Comparison of ENCODE assay signal across 16 mouse cellular contexts in the genomic region with DNA sequence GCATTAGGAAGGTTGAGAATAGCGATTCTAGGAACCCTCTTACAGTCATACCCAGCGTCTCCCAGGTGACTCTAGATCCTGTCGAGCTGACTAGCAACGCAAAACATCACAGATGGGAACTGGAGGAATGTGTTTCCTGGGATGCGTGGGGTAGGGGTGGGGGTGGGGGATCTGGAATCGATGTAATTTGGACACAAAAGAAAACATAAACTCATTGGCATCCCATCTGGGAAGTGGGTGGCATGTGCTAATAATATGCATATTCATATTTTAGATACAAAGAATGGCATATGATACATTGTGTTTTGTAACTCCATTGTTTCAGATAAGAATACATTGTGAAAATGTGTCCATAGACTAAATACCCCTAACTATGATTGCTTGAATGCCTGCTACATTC.
DNase-seq lines count a peak whose midpoint lies in the region.
"Had no signal": no experiment of that assay in that cellular context is flagged by ENCODE, and none has a peak within 500 bp of the region (broad histone marks: within the 10 kb centered on the region; RNA-seq: fewer than 3 reads in every experiment).

No protein-coding gene starts in this region.

- peak; percentile 59 for DNase-seq in layer of hippocampus, adult 11-12 months (ENCODE audit: low spot score)
- no peak for DNase-seq in layer of hippocampus, postnatal 25 days (ENCODE audit: extremely low spot score in 1 of 2, low spot score in 1 of 2)
- DNase-seq in right cerebral cortex, adult 2 months (ENCODE audit: low spot score in 2 of 2), result peak; percentile 38 to 42
- no peak for DNase-seq in right cerebral cortex, postnatal 25 days
- DNase-seq in layer of hippocampus, adult 9-11 months, result peak; percentile 79
- DNase-seq in left cerebral cortex, adult 11 months (ENCODE audit: low spot score), result no peak
- DNase-seq: adrenal gland, postnatal 10 days; adrenal gland, postnatal 36 days; cerebellum, adult 11 months; cerebellum, adult 2 months; cerebellum, adult 9-11 months; cerebellum, postnatal 25 days; gastrocnemius, postnatal 25 days; heart, adult 18-20 months; heart, postnatal 10 days; heart, postnatal 36 days had no signal

Comparison
In these comparisons a context has a peak if more than half of its experiments do, and no peak if none do; other contexts are left out.
1. DNase-seq: peak in layer of hippocampus, adult 11-12 months (single experiment), right cerebral cortex, adult 2 months (2 of 2) and layer of hippocampus, adult 9-11 months (single experiment); none in layer of hippocampus, postnatal 25 days (0 of 2), right cerebral cortex, postnatal 25 days (single experiment) and left cerebral cortex, adult 11 months (single experiment).